Mouse (Mus musculus): ENCODE measurements at regions not wholly inside any gene's neighbourhood (a gene's known extent, or its start where the extent isn't known, plus 50 kb on each side); places are given as distances from the start of the nearest gene placed in this dataset.

DNA sequence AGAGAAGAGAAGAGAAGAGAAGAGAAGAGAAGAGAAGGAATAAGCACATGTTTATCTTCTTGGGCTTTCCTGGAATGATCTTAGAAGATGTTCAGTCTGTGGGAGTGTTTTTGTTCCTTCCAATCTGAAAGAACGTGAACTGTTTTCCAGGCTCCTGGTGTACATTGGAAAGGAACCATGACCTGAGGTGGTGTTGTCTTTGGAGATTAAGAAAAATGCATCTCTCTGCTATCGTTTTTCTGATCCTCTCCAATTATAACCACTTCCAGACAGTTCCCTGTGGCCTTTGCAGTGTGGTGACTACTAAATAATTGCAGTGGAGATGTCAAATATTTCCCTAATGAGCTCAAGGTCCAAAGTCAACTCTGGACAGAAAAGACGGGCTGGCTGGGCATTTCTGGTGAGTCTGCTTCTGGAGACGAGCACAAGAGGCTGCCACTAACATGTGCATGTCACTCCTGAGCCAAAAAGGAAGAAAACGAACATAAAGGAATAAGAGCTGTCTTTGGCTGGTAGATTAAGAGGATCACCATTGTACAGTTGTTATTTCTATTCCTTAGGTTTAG is 431.7 kb downstream of the Adgrl2 start:
- no peak for DNase-seq

DNA sequence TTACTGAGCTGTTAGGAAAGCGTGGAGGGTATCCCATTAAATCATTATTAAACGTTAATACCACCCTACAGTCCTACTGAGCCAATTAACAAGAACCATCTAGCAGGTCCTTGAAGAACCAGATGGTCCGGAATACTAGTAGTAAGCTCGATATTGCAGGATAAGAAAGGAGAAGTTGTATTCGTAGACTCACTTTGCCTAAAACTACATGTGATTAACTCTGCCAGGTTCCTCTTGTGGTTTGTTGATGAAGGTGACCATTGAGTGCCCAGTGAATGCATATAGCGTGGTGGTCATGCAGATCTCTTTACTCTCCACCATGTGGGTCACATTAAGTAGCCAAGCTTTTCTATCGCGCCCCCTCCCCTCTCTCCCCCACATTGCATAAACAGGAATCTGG is 435.0 kb downstream of the Adgrl2 start:
- DNase-seq: no peak

DNA sequence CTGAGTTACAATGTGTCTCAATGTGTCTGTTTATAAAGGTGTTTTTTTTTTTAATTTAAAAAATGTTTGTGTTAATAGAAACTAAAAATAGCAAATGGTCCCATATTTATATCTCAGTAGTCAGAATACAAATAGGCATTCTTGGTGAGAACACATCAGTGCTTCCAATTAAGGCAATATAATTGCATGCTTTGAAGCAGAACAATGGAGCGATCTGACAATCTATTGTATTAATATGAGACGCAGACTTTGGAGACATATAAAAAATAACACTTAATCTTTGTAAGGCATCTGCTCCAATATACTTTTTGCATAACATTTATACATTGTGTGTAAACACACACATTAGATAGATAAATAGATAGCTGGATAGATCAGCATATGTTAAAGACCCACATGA is 439.6 kb downstream of the Adgrl2 start:
- DNase-seq: no peak

DNA sequence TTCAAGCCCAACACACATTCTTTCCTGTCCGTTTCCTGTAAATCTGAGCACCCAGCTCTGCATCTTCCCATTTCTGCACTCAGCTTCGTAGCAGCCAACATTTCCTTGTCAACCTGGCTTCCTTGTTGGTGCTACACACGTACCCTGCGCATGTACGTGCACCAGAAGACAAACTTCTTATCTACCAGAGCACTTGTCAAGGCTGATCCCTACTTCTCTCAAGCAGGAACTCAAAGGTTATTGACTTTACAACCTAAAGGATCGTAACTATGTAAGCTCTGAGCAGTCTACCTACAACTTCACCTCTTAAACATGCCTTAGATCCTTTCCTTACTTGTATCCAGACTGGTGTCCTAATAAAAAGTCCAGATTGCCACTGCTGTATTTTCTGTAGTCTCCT is 445.4 kb downstream of the Adgrl2 start:
- DNase-seq: no peak

DNA sequence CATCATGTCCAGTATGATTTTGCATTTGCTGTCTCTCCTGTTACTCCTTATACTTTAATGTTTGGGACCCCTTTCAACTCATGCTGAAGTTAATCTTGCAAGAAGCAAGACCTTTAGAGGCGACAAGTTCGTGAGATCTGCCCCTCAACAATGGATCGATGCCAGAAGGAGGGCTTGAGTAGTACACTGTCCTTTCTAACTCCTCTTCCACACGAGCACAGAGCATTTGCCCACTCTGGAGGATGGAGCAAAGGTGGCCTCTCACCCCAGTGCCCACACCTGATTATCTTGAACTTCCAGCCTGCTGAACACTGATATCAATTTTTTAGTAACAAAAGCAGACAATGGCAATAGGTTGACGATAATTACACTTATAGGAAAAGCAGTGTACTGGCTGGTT is 448.1 kb downstream of the Adgrl2 start:
- no peak for DNase-seq

DNA sequence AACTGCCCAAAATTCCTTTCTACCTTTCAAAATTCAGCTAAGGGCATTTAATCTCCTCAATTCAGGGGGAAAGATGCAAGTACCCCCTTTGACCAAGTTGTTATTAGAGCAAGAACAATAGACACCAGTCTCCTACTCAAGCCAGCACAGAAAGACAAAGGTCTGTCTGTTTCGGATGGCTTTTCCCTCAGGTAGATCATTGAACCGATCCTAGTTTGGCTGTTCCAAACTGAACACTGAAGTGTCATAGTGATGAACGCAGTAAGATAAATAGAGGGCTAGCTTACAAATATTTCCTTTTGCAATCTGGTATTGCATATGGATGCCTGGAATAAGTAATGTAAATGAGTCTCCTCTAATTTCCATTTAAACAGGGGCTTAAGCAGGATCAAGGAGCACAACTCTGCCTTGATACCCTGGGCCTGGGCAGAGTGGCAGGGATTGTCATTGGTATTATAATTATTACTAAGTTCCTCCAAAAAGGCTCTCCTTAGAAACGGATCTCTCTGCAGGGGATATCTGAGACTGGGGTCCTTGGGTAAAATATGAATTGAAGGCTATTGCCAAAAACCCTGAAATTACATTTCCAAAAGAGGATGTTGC is 452.6 kb downstream of the Adgrl2 start:
- no peak for DNase-seq

DNA sequence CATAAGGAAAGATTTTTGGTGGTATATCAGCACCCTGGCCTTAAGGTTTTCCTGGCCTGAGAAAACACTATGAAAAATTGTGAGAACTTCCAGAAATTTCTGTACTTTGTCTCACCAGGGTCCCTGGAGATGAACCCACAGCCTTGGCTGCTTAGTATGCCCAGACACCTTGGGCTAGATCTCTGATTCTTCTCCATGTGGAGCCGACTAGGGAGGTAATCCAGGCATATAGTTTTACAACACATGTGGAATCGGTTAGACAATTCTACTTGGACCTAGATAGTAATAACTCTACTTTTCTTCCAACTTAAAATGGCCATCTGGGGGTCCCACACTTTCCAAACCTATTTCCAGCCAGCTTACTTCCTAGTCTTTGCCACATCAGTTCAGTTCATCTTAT is 460.5 kb downstream of the Adgrl2 start:
- no peak for DNase-seq

DNA sequence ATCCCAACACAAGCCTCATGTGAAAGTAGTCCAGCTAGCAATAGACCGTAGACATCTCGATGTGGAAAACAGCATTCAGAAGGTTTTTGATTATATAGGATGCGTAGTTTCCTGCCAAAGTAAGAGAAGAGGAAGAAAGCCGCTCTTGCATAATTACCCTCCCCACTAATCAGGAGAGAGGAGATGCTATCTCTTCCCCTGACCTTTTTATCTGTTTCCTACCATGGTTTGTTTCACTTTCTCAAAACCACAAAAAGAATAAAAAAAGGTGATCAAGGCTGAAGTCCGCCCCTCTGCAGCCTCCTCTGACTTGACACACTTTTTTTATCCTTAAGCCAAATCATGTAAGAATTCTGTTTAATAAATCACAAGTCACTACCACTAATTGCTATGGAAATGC is 480.0 kb downstream of the Adgrl2 start:
- no peak for DNase-seq

DNA sequence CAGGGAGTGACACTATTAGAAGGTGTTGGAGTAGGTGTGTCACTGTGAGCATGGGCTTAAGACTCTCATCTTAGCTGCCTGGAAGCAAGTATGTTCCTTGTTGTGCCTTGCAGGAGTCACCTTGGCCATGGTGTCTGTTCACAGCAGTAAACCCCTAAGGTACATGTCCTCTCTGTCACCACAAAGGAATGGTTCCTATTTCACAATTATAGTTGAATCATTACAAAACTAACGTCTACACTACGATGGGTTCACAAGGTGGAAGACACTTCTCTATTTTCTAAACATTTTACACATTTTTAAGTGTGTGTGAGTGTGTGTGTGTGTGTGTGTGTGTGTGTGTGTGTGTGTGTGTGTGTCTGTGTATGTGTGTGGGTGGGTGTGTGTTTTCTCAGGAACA is 485.4 kb downstream of the Adgrl2 start:
- no peak for DNase-seq

DNA sequence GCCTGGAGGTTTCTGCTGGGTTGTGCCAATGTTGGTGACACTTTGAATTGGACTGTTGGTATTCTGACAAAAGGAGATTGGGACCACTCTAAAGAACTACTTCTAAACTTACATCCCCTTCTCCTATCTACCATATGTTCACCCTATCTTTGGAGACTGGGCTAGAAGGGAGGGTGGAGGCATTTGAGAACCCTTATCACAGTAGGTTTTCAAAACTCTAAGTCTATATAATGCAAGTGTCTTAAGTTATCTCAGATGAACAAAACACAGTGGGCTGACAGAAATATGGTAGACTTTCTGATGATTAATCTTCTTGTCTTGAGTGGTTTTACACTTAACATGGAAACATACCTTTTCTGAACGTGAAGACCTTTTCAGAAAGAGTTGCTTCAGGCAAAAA is 486.9 kb downstream of the Adgrl2 start:
- no peak for DNase-seq

DNA sequence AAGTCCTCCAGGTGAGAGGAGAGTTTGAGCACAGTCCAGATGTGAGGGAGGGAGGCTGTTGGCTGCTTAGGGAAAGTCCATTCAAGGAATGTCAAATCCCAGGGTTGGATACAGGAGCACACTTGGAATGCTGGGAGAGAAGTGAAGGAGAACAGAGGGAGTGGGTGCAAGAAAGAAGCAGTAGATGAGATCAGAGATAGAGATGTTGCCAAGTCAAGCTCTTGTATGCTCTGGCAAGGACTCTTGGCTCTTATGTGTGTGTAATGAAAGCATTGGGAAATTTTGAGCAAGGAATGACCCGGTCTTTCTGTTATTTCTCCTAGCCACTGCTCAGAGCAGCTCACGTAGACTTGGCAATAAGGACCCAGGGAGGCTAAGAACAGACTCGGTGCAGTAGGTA is 488.6 kb downstream of the Adgrl2 start:
- peak; percentile 10 for DNase-seq

DNA sequence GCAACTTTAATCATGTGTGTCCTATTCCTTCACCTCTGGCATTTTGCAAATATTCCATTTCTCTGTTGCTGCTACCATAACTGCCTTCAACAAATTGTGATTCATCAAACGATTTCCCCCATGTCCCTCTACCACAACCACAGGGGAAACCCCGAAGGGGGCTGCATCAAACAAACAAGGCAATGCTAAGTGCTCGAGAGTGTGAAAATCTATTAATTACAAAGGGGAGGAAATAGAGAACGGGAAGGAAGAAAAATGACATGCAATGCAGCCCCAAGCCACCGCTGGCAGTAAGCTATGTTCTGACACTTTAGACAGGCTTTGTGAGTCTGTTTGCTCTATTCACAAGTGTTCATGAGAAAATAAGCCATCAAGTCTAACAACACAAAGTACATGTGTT is 493.7 kb downstream of the Adgrl2 start:
- no peak for DNase-seq

DNA sequence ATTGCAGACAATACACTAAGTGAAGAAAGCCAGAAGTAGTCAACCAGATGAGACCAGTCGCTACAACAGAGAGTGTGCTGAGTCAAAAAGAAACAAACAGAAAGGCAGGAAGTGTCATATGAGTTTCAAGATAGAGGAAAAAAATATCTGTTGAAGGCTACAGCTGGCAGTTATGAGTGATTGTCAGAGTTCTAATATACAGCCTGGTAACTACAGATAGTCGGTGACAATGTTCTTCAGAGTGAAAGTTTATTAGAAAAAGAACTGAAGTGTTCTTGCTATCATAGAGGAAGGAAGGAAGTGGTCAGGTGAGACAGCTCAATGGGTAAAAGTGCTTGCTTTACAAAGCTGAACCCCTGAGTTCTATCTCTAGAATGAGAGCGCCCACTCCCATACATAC is 499.1 kb downstream of the Adgrl2 start:
- DNase-seq: no peak

DNA sequence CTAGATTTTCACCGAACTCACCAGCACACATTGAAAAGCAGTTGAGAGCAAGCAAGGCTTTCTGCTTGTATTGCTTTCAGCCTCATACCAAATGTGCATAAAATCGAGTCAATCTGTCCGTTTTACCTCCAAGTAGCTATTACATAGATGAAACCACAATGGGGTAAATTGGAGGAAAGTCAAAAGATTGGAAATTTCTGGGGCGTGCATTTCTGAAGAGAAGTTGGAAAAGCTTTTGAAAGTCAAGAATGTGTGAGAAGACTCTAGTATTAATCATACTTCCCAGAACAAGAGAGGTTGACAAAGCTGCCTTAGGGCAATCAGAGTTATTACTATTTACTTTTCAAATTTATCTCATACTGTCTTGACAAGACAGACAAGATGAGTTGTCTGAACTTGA is 501.2 kb downstream of the Adgrl2 start:
- DNase-seq: no peak

DNA sequence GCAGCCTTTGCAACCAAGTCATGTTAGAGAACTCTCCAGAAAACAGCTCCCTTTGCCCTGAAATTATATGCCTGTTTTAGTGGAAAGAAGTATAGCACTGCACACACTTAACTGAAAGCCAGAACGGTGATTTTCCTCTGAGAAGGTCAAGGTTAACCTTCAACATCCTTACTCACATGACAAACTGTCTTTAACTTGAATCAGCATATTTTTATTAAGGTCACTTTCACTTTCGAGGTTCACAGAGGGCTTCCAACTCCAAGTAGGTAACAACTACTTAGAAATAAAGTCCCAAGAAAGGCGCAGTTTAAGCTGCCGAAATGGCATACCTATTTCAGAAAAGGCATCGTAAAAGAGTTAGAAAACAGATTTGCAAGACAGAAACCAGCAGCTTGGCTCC is 502.4 kb downstream of the Adgrl2 start:
- no peak for DNase-seq

DNA sequence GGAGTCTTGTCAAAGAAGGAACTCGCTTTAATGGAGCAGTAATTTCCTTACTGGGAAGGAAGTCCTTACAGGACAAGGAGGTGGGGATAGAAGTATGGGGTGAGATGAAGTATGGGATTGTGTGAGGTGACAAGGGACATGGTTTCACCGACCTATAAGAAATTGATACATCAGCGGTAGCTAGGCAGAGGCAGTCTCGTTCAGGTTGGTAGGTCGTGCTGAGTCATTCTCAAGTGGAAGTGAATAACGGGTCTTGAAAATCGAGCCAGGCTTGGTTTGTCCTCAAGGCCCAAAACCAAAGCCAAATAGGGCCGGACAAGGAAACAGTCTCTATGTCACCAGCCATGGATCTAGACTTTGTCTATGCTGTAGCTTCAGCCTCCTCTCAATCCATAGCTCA is 514.5 kb downstream of the Adgrl2 start:
- no peak for DNase-seq

DNA sequence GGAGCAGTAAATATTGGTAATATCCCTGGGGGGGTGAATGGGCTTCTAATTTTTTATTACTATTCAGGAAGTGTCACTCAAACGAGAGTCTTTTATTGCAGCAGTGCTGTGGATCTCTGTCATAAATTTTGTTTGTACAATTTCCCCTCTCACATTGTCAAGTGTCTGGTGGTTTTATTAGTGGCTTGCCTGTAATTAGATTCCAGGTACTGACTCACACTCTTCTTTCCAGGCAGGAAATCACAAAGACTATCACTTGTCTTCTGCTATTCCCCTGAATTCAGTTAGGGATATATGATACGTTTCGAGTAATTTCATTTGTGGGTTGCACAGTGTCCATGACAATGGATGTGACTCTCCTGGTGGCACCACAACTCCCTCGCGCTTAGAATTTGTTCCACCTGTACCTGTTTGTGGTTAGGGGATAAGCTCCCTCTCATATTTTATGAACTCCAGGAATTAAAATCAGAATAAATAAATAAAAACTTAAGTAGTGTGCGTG is 517.4 kb downstream of the Adgrl2 start:
- DNase-seq: no peak

DNA sequence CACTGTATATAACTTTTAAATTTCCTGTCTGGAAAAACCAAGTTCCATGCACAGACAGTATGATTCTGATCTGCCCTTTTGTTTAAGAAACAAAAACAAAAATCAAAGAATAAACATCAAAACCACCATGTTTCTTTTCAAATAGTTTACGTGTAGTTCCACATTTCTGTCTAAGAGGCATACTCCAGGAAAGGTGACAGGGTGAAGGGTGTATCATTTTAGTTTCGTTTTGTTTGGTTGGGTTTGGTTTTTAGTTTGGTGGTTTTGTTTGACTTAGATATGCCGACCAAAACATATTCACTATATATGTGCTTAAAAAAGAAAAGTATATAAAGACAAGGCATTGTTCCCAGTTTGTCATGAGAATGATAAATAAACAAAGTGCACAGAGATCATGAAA is 524.9 kb downstream of the Adgrl2 start:
- no peak for DNase-seq

DNA sequence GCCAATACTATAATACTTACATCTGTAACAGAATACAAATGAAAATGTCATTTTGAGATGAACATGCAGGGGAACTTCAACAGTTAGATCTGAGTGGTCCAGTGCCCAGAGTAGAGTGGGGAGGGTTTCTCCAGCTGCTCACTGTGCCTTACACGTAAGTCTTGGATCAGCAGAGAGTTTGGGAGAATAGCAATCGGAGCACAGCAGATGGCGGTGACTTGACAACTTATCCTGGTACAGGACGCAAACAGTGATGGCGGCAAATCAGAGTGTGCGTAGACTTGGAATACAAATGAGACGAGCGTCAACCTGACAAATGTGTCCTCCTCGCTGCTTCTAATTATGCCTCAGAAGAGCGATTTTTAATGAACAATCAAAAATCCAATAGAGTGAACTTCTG is 527.6 kb downstream of the Adgrl2 start:
- DNase-seq: no peak

DNA sequence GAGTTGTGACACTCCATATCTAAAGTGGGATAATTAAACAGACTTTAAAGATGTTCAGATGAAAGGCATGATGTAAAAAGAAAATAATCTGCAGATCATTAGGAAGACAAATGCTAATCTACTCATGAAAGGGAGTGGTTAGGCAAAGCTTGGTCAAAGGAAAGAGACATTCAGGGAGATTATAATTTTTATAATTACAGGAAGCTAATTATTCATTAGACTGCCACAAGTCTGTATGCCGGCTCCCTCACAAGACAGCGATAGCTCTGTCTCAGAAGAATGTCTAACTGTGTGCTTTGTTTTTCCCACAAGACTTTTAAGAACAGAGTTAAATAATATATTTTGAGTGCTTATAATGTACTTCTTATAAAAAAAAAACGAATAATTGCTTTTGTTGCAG is 541.5 kb downstream of the Adgrl2 start:
- no peak for DNase-seq

DNA sequence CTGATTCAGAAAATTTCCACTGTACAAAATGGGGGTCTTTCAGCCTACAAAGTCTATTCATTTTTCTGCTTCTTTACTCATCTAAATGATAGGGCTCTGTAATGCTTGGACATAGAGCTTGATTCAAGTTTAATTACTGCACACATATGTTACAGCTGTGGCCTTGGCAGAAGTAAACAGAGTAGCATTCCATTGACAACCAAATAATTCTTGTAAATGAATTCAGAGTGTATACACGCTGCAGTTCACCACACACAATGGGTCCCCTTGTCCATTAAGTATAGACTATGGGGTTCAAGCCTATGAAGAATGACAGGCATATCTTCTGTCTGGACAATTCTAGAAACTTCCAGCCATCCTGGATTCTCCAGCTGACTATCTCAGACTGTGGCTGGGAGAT is 541.9 kb downstream of the Adgrl2 start:
- DNase-seq: no peak

DNA sequence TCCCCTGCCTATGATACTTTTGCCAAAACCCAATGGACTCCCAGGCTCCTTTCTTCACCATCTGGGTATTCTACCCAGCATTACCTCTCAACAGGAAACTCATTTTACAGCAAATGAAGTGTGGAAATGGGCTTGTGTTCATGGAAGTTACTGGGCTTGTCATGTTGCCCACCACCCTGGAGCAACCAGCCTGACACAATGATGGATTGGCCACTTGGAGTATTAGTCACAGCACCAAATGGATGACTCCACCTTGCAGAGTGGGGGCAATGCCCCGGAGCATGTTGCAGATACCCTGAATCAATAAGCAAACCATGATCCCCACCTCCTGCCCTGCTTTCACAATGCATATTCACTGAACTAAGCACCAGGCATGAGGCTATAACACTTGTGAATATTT is 543.5 kb downstream of the Adgrl2 start:
- no peak for DNase-seq

DNA sequence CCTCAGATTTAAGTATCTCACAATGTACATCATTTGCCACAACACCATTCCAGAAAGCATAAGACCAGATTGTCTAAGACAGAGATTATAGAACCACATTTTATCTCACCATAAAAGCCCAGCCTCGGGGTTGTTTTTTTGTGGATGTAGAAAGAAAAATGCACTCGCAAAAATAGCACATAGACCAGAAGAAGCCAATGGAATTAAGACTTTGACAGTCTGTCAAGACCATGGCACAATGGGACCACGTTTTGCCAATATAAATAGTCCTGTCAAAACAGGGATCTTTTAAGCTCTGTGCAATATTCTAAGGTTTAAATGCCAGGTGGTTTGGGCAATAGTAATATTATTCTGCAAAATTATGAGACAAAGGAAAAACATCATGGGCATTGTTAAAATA is 547.3 kb downstream of the Adgrl2 start:
- DNase-seq: no peak

DNA sequence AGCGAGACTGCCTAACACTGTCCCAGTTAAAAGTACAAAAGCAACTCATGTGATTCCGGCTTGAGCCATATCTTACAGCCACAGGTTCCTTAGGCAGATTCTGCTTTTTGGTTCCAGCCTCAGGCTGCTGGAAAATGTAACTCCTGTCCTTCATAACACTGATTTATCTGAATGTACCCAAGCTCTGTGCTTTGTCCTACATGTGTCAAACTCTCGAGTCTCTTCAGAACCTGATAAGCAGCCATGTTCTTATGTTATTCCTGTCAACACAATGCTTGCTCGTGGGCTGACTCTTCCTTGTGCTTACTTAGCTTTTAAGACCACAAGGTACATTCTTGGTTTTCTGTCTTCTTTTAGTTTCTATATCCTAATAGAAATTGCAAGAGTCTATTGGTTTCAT is 556.3 kb downstream of the Adgrl2 start:
- DNase-seq: no peak
